Mouse (Mus musculus) spleen, embryonic (tissue): ENCODE measurements at regions not wholly inside any gene's neighbourhood (a gene's known extent, or its start where the extent isn't known, plus 50 kb on each side); places are given as distances from the start of the nearest gene placed in this dataset.

Experiments
- CTCF ChIA-PET: fragments of 350-600 bp; sonication (Branson Sonifier 250); formaldehyde crosslinking; loops from one replicate; lab custom pipeline; 2022; lab: Charles Lee

DNA sequence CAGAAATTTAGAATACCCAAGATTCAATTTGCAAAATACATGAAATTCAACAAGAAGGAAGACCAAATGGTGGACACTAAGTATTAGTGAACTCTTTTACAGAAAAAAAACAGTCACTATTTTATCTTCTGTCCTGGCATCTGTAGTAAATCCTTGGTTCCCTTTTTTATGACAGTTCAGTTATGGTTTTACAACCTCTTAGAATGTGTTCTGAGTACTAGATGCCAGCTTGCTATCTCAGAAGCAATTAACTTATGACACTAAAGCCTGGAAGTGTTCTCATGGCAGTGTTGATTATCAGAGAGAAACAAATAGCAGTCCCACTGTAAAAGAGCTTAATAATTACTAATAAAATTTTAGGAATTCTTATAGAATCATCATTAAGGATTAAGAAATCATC, 811.2 kb upstream of the Cox7c start:
- CTCF ChIA-PET: no interaction called here

DNA sequence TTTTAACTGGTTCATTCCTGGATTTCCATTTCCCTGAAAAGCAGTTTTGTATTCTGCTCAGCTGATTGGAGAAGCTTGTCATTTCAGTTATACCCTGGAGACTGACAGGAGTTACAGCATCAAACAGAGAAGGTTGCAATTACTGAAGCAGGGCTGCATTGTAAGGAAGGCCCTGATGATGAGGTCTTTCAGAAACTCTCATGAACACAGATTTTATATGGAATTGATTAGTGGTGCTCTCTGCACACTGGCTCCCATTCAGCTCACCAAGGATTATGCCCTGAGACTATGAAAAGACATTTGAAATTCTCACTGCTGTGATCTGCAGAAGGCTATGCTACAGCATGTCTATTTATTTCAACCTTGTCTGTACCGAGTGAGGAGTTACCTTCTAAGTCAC, 794.2 kb upstream of the Cox7c start:
- CTCF ChIA-PET: interaction anchor here (0.5 kb wide), 1 partner anchor 162 kb away, joined by 3 read pairs; no protein-coding TSS in a partner anchor
